In genomic region chr5:135962125-135962491, GRCm38 (mm10) we compare ENCODE assay signal across 8 mouse cellular contexts. TPM values are rescaled to one million over a fixed set of nuclear protein-coding genes. Genes with fewer than 3 reads are reported as not detected.
A peak's percentile ranks its signal among the peaks of the same experiment; 100 is the strongest.
DNase-seq lines count a peak whose midpoint lies in the region; ATAC-seq and TF ChIP-seq lines count a peak whose summit lies in the region.

No protein-coding gene starts in this region.

- peak overlapping the region; percentile 83 for H3K27ac ChIP-seq in cerebellum, adult 2 months (ENCODE audit: insufficient read depth, low read length)
- H3K27ac ChIP-seq in neural tube, embryonic 11.5 days (ENCODE audit: low read depth, low read length) = peak overlapping the region; percentile 96
- peak overlapping the region; percentile 95 for H3K27ac ChIP-seq in liver, embryonic 11.5 days (ENCODE audit: low read depth, low read length)
- peak overlapping the region; percentile 98 for H3K27ac ChIP-seq in stomach, postnatal 0 days (replicated peaks)

- H3K36me3 ChIP-seq in neural tube, embryonic 11.5 days (ENCODE audit: control insufficient read depth, insufficient read depth, low read length) = no peaks in the 10 kb centered on the region
- H3K36me3 ChIP-seq in liver, embryonic 11.5 days (ENCODE audit: control insufficient read depth, insufficient read depth, low read length) = no peaks in the 10 kb centered on the region
- no peaks in the 10 kb centered on the region for H3K36me3 ChIP-seq in stomach, postnatal 0 days (ENCODE audit: control insufficient read depth, insufficient read depth, low read length)

- peak overlapping the region; percentile 96 for H3K4me2 ChIP-seq in neural tube, embryonic 11.5 days (ENCODE audit: low read depth)
- peak overlapping the region; percentile 96 for H3K4me2 ChIP-seq in liver, embryonic 11.5 days
- H3K4me2 ChIP-seq in stomach, postnatal 0 days (replicated peaks; ENCODE audit: low read depth) = peak overlapping the region; percentile 48

- no peaks in the 10 kb centered on the region for H3K27me3 ChIP-seq in cerebellum, adult 2 months (ENCODE audit: control insufficient read depth, insufficient read depth, low read length)
- peaks cover 6% of the 10 kb centered on the region; the same call in 1 of the 2 replicates for H3K27me3 ChIP-seq in neural tube, embryonic 11.5 days (ENCODE audit: control insufficient read depth, insufficient read depth, low read length)
- H3K27me3 ChIP-seq in liver, embryonic 11.5 days (replicated peaks; ENCODE audit: control insufficient read depth, insufficient read depth, low read length) = 0 out of 2 replicates have a peak, but pooled peaks cover 4% of the 10 kb centered on the region
- H3K27me3 ChIP-seq in stomach, postnatal 0 days (ENCODE audit: control insufficient read depth, insufficient read depth, low read length) = no peaks in the 10 kb centered on the region

- WGBS in cerebellum, adult 2 months = under 1% methylated on average over 11 of the region's 11 CpGs
- under 1% methylated on average over 11 of the region's 11 CpGs for WGBS in neural tube, embryonic 11.5 days
- WGBS in liver, embryonic 11.5 days = 0% methylated on average over 11 of the region's 11 CpGs
- under 1% methylated on average over 10 of the region's 11 CpGs for WGBS in stomach, postnatal 0 days

- DNase-seq in cerebellum, adult 2 months = no peak
- DNase-seq in cerebellum, postnatal 4 days (ENCODE audit: low spot score in 2 of 2) = no peak
- no peak for DNase-seq in neural tube, embryonic 11.5 days (ENCODE audit: low spot score)
- no peak for DNase-seq in neural tube, embryonic 10.5 days (ENCODE audit: extremely low spot score, low spot score)
- no peak for DNase-seq in liver, embryonic 11.5 days (ENCODE audit: low spot score)
- DNase-seq in stomach, postnatal 0 days (ENCODE audit: low spot score) = no peak
- DNase-seq in adrenal gland, postnatal 10 days = no peak
- no peak for DNase-seq in c-Kit-positive CD71-positive TER-119-positive erythroid progenitor cells, embryonic 14.5 days (ENCODE audit: low spot score)

- no peak for TF ChIP-seq EP300 in stomach, postnatal 0 days (optimal IDR thresholded peaks at IDR 0.05)

- no peak for TF ChIP-seq POLR2A in cerebellum, adult 2 months (IDR thresholded peaks at IDR 0.05; ENCODE audit: borderline replicate concordance, insufficient read depth, low read length)

- peak overlapping the region; percentile 40; the same call in 1 of the 2 replicates for H3K9ac ChIP-seq in neural tube, embryonic 11.5 days (ENCODE audit: low read length)
- peak overlapping the region; percentile 81 for H3K9ac ChIP-seq in liver, embryonic 11.5 days (ENCODE audit: low read depth, low read length)
- no peak overlapping the region for H3K9ac ChIP-seq in stomach, postnatal 0 days (ENCODE audit: low read length)

- no peaks in the 10 kb centered on the region for H3K9me3 ChIP-seq in neural tube, embryonic 11.5 days (ENCODE audit: control insufficient read depth, low read length)
- no peaks in the 10 kb centered on the region for H3K9me3 ChIP-seq in liver, embryonic 11.5 days (ENCODE audit: control insufficient read depth, low read length)
- no peaks in the 10 kb centered on the region for H3K9me3 ChIP-seq in stomach, postnatal 0 days (ENCODE audit: control insufficient read depth, low read length)

- ATAC-seq in neural tube, embryonic 11.5 days (ENCODE audit: insufficient read depth, low FRiP score, low TSS enrichment) = no peak
- peak; percentile 75; the same call in 1 of the 2 replicates for ATAC-seq in liver, embryonic 11.5 days (replicated peaks; ENCODE audit: low FRiP score)
- ATAC-seq in stomach, postnatal 0 days (ENCODE audit: low FRiP score, low TSS enrichment) = no peak; the same call in 1 of the 2 replicates

- H3K4me1 ChIP-seq in cerebellum, adult 2 months (ENCODE audit: control insufficient read depth, insufficient read depth, low read length) = peaks cover 4% of the 10 kb centered on the region; the same call in 1 of the 2 replicates
- H3K4me1 ChIP-seq in neural tube, embryonic 11.5 days (ENCODE audit: control insufficient read depth, insufficient read depth, low read length) = peaks cover 4% of the 10 kb centered on the region; the same call in 1 of the 2 replicates
- peaks cover 35% of the 10 kb centered on the region for H3K4me1 ChIP-seq in liver, embryonic 11.5 days (replicated peaks; ENCODE audit: control insufficient read depth, insufficient read depth, low read length)
- no peaks in the 10 kb centered on the region; the same call in 1 of the 2 replicates for H3K4me1 ChIP-seq in stomach, postnatal 0 days (replicated peaks; ENCODE audit: control insufficient read depth, insufficient read depth)

- TF ChIP-seq CTCF in cerebellum, adult 2 months (IDR thresholded peaks at IDR 0.05; ENCODE audit: borderline replicate concordance, insufficient read depth, low read depth, low read length) = no peak
- TF ChIP-seq CTCF in stomach, postnatal 0 days (IDR thresholded peaks at IDR 0.05; ENCODE audit: low read depth) = no peak

- H3K4me3 ChIP-seq in cerebellum, adult 2 months (replicated peaks; ENCODE audit: insufficient read depth, low read depth, low read length) = peak overlapping the region; percentile 76
- H3K4me3 ChIP-seq in neural tube, embryonic 11.5 days (ENCODE audit: low read depth, low read length) = peak overlapping the region; percentile 56
- peak overlapping the region; percentile 61 for H3K4me3 ChIP-seq in liver, embryonic 11.5 days (ENCODE audit: low read depth, low read length)
- H3K4me3 ChIP-seq in stomach, postnatal 0 days (ENCODE audit: low read depth, low read length) = peak overlapping the region; percentile 17; the same call in 1 of the 2 replicates

RNA-seq across cellular contexts. Expression of gene Ssc4d, which starts 12.2 kb away (rescaled TPM):
- polyA plus RNA-seq in cerebellum, adult 2 months (2012; rRNA removed) = 3.3 and 4.1 TPM in 2 replicates
- polyA plus RNA-seq in neural tube, embryonic 11.5 days (2014; fragmentation: Nextera tagmentation; extraction: Ambion mirVana) = 1.8 TPM in 2 replicates
- 3.0 and 3.1 TPM in 2 replicates for polyA plus RNA-seq in liver, embryonic 11.5 days (2014; fragmentation: Nextera tagmentation; extraction: Ambion mirVana)
- polyA plus RNA-seq in stomach, postnatal 0 days (2015; fragmentation: Nextera tagmentation; extraction: Ambion mirVana) = 1.7 and 2.2 TPM in 2 replicates
- 1 to 10 TPM; 1.9 to 2.3 TPM for total RNA-seq in adrenal gland, postnatal 10 days (2021)

RNA-seq across cellular contexts. Expression of gene Zp3, which starts 17.8 kb away (rescaled TPM):
- 0.23 and 0.33 TPM in 2 replicates for polyA plus RNA-seq in cerebellum, adult 2 months (2012; rRNA removed)
- polyA plus RNA-seq in neural tube, embryonic 11.5 days (2014; fragmentation: Nextera tagmentation; extraction: Ambion mirVana) = not detected in 2 replicates
- polyA plus RNA-seq in liver, embryonic 11.5 days (2014; fragmentation: Nextera tagmentation; extraction: Ambion mirVana) = not detected in 2 replicates
- polyA plus RNA-seq in stomach, postnatal 0 days (2015; fragmentation: Nextera tagmentation; extraction: Ambion mirVana) = 0.07 TPM in 1 of 2 replicates, not detected in the other
- under 1 TPM in 1 of 2 experiments, not detected in 1; 0.30 TPM for total RNA-seq in adrenal gland, postnatal 10 days (2021)

RNA-seq across cellular contexts. Expression of gene Ywhag, which starts 27.7 kb away (rescaled TPM):
- 445 and 493 TPM in 2 replicates for polyA plus RNA-seq in cerebellum, adult 2 months (2012; rRNA removed)
- 191 and 196 TPM in 2 replicates for polyA plus RNA-seq in neural tube, embryonic 11.5 days (2014; fragmentation: Nextera tagmentation; extraction: Ambion mirVana)
- polyA plus RNA-seq in liver, embryonic 11.5 days (2014; fragmentation: Nextera tagmentation; extraction: Ambion mirVana) = 97.3 and 99.8 TPM in 2 replicates
- 86.0 and 89.2 TPM in 2 replicates for polyA plus RNA-seq in stomach, postnatal 0 days (2015; fragmentation: Nextera tagmentation; extraction: Ambion mirVana)
- 100 to 1,000 TPM; 413 to 414 TPM for total RNA-seq in adrenal gland, postnatal 10 days (2021)

RNA-seq across cellular contexts. Expression of gene Dtx2, which starts 32.5 kb away (rescaled TPM):
- 9.2 and 10.1 TPM in 2 replicates for polyA plus RNA-seq in cerebellum, adult 2 months (2012; rRNA removed)
- polyA plus RNA-seq in neural tube, embryonic 11.5 days (2014; fragmentation: Nextera tagmentation; extraction: Ambion mirVana) = 31.4 and 31.8 TPM in 2 replicates
- 20.0 and 20.3 TPM in 2 replicates for polyA plus RNA-seq in liver, embryonic 11.5 days (2014; fragmentation: Nextera tagmentation; extraction: Ambion mirVana)
- polyA plus RNA-seq in stomach, postnatal 0 days (2015; fragmentation: Nextera tagmentation; extraction: Ambion mirVana) = 13.5 and 16.2 TPM in 2 replicates
- total RNA-seq in adrenal gland, postnatal 10 days (2021) = 10 to 100 TPM; 16.6 to 19.2 TPM

Comparison
In these comparisons a context has a peak if more than half of its experiments do, and no peak if none do; other contexts are left out.
1. H3K4me3 ChIP-seq: peak in every context shown above with its lines; median percentile 76 in cerebellum, adult 2 months; 61 in liver, embryonic 11.5 days; 56 in neural tube, embryonic 11.5 days; 17 in stomach, postnatal 0 days.